Mouse (Mus musculus): ENCODE results near the gene Tfcp2. TPM values are rescaled to one million over a fixed set of nuclear protein-coding genes. Genes with fewer than 3 reads are reported as not detected.

The Tfcp2 gene
- polyA plus RNA-seq, 2 experiments = 23.2 to 30.5 TPM

DNA sequence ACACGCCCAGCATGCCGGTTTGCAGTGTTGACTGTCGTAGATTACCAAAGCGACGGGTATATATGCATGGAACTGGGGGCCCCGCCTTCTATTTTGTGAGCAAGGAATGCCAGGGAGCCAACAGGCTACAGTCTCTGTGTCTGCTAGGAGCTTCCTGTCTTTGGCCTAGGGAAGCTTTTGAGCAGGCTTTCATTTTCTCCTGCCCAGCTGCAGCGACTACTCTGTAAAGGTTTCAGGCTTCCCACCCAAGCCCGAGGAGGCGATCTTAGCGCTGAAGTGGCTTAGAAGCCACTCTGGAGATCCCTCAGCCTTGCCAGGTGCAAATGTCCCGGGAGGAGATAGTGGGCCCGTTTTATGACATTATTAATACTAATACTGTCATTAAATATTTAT, 47.1 kb upstream of the Tfcp2 start:
- Histone ChIP-seq H3K27ac (replicated peaks; ENCODE audit: low read depth, low read length) (no peak overlapping the region), H3K27me3 (ENCODE audit: control insufficient read depth, insufficient read depth, low read length) (peaks cover 33% of the 10 kb centered on the region)
- ATAC-seq (ENCODE audit: low FRiP score, low read depth) = no peak

DNA sequence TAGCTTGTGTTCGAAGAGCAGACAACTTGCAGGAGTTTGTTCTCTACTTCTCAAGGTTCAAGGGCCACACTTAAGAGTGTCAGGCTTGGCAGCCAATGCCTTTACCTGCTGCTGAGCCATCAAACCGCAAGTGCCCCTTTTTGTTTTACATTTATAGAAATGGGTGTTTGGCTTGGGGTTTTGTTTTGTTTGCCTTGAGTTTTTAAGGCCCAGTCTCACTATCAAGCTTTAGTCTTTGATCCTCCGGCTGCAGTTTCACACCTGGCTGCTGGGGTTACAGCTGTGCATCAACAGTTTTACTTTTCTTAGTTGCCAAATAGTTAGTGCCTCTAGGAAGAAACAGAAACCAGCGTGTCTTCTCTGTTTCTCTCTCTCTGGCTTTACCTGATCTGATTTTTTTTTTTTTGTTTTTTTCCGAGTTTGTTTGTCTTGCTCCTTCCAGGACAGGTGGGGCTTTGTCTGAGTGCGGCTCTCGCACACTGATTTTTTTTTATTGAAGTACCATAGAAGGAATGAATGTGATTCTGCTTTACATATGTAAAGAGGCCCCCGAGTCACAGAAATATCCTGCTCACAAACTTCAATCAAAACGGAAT, 46.6 kb upstream of the Tfcp2 start:
- 19% methylated on average over 9 of the region's 9 CpGs for WGBS
- Histone ChIP-seq H3K4me3 (replicated peaks; ENCODE audit: low read length) (peak overlapping the region; percentile 75), H3K36me3 (ENCODE audit: control insufficient read depth, insufficient read depth, low read length) (no peaks in the 10 kb centered on the region), H3K4me1 (ENCODE audit: control insufficient read depth, insufficient read depth, low read length) (peaks cover 8% of the 10 kb centered on the region; the same call in 1 of the 2 replicates), H3K4me2 (replicated peaks; ENCODE audit: low read depth, low read length, severe bottlenecking) (peak overlapping the region; percentile 97), H3K9me3 (ENCODE audit: control insufficient read depth, low read length) (no peaks in the 10 kb centered on the region), H3K27me3 (ENCODE audit: control insufficient read depth, insufficient read depth, low read length) (peaks cover 29% of the 10 kb centered on the region; the same call in 1 of the 2 replicates), H3K27ac (replicated peaks; ENCODE audit: low read depth, low read length) (no peak overlapping the region), H3K9ac (ENCODE audit: low read depth, low read length, severe bottlenecking) (no peak overlapping the region; the same call in 1 of the 2 replicates)
- no peak for TF ChIP-seq POLR2A (IDR thresholded peaks at IDR 0.05; ENCODE audit: borderline replicate concordance, extremely low read depth, insufficient read depth, insufficient read length)
- no peak for ATAC-seq (ENCODE audit: low FRiP score, low read depth)
- no peak for DNase-seq (ENCODE audit: low spot score)

More for the DNA sequence above, 47.1 kb upstream of the Tfcp2 start:
- Histone ChIP-seq H3K36me3 (ENCODE audit: control insufficient read depth, insufficient read depth, low read length) (no peaks in the 10 kb centered on the region), H3K9ac (ENCODE audit: low read depth, low read length, severe bottlenecking) (peak overlapping the region; percentile 90), H3K4me1 (ENCODE audit: control insufficient read depth, insufficient read depth, low read length) (peaks cover 8% of the 10 kb centered on the region; the same call in 1 of the 2 replicates), H3K9me3 (ENCODE audit: control insufficient read depth, low read length) (no peaks in the 10 kb centered on the region), H3K4me2 (replicated peaks; ENCODE audit: low read depth, low read length, severe bottlenecking) (peak overlapping the region; percentile 97), H3K4me3 (replicated peaks; ENCODE audit: low read length) (peak overlapping the region; percentile 75)
- no peak for TF ChIP-seq POLR2A (IDR thresholded peaks at IDR 0.05; ENCODE audit: borderline replicate concordance, extremely low read depth, insufficient read depth, insufficient read length)
- 2% methylated on average over 12 of the region's 12 CpGs for WGBS
- peak; percentile 40 for DNase-seq (ENCODE audit: low spot score)

DNA sequence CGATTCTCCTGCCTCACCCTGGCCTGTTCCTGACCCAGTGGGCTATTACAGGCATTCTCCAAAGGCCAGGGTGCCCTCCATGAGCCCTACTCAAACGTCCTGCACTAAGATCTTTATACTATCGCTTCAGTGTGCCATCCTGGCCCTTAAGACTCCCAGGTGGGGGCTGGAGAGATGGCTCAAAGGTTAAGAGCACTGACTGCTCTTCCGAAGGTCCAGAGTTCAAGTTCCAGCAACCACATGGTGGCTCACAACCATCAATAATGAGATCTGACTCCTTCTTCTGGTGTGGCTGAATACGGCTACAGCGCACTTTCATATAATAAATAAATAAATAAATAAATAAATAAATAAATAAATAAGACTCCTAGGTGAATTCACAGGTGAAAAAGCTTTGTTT, 41.0 kb upstream of the Tfcp2 start:
- Histone ChIP-seq H3K4me2 (replicated peaks; ENCODE audit: low read depth, low read length, severe bottlenecking) (no peak overlapping the region), H3K27ac (replicated peaks; ENCODE audit: low read depth, low read length) (no peak overlapping the region), H3K4me3 (replicated peaks; ENCODE audit: low read length) (no peak overlapping the region), H3K4me1 (ENCODE audit: control insufficient read depth, insufficient read depth, low read length) (no peaks in the 10 kb centered on the region), H3K36me3 (ENCODE audit: control insufficient read depth, insufficient read depth, low read length) (0 out of 2 replicates have a peak, but pooled peaks cover 3% of the 10 kb centered on the region), H3K9me3 (ENCODE audit: control insufficient read depth, low read length) (no peaks in the 10 kb centered on the region), H3K9ac (ENCODE audit: low read depth, low read length, severe bottlenecking) (no peak overlapping the region), H3K27me3 (ENCODE audit: control insufficient read depth, insufficient read depth, low read length) (no peaks in the 10 kb centered on the region)
- DNase-seq (ENCODE audit: low spot score) (no peak), ATAC-seq (ENCODE audit: low FRiP score, low read depth) (no peak)
- no peak for TF ChIP-seq POLR2A (IDR thresholded peaks at IDR 0.05; ENCODE audit: borderline replicate concordance, extremely low read depth, insufficient read depth, insufficient read length)
- 85% methylated on average over 6 of the region's 6 CpGs for WGBS

DNA sequence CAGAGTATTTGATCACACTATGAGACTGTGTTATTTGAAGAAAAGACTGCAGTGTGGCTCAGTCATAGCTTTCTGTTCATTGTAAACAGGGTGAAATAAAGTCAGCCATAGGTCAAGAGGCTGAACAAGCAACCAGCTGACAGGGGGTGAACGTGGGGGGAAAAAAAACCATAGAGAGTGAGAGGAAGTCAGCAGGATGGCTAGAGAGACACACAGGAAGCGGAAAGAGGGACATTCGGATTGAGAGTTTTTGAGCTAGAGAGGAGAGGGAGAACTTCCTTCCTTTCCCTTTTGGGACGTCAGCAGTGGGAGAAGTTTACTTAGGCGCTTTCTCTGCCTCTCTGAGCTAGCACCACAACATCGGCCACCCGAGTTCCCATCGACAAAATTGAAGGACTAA, 38.6 kb upstream of the Tfcp2 start:
- no peaks in the 10 kb centered on the region for H3K27me3 ChIP-seq (ENCODE audit: control insufficient read depth, insufficient read depth, low read length)
- TF ChIP-seq POLR2A (IDR thresholded peaks at IDR 0.05; ENCODE audit: borderline replicate concordance, extremely low read depth, insufficient read depth, insufficient read length) = no peak
- H3K27ac ChIP-seq (replicated peaks; ENCODE audit: low read depth, low read length) = no peak overlapping the region
- DNase-seq (ENCODE audit: low spot score) (no peak), ATAC-seq (ENCODE audit: low FRiP score, low read depth) (no peak)
- no peak overlapping the region for H3K4me2 ChIP-seq (replicated peaks; ENCODE audit: low read depth, low read length, severe bottlenecking)
- WGBS = 73% methylated on average over 8 of the region's 8 CpGs
- H3K4me1 ChIP-seq (ENCODE audit: control insufficient read depth, insufficient read depth, low read length) = no peaks in the 10 kb centered on the region
- H3K9me3 ChIP-seq (ENCODE audit: control insufficient read depth, low read length) = no peaks in the 10 kb centered on the region
- H3K36me3 ChIP-seq (ENCODE audit: control insufficient read depth, insufficient read depth, low read length) = peaks cover 10% of the 10 kb centered on the region
- no peak overlapping the region for H3K4me3 ChIP-seq (replicated peaks; ENCODE audit: low read length)
- H3K9ac ChIP-seq (ENCODE audit: low read depth, low read length, severe bottlenecking) = no peak overlapping the region

DNA sequence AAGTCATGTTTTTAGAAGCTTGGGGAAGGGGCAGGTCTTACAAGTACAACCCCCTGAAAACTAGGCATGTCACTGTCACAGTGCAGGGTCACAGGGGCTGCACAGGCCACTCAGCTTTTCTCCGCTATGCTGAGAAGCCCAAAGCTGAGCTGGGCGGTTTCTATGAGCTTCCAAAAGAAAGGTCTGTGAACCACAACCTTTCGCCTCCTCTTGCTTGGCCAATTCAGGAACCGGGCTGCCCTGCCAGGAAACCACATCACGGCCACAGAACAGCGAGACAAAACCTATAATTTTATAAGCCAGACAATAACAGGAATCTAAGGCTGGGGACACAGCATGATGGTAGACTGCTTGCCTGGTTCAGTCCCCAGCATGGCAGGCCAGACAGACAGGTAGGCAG, 36.5 kb upstream of the Tfcp2 start:
- H3K4me1 ChIP-seq (ENCODE audit: control insufficient read depth, insufficient read depth, low read length) = no peaks in the 10 kb centered on the region
- no peak overlapping the region for H3K9ac ChIP-seq (ENCODE audit: low read depth, low read length, severe bottlenecking)
- ATAC-seq (ENCODE audit: low FRiP score, low read depth) (no peak), DNase-seq (ENCODE audit: low spot score) (no peak)
- no peak overlapping the region for H3K4me2 ChIP-seq (replicated peaks; ENCODE audit: low read depth, low read length, severe bottlenecking)
- TF ChIP-seq POLR2A (IDR thresholded peaks at IDR 0.05; ENCODE audit: borderline replicate concordance, extremely low read depth, insufficient read depth, insufficient read length) = no peak
- H3K27me3 ChIP-seq (ENCODE audit: control insufficient read depth, insufficient read depth, low read length) = no peaks in the 10 kb centered on the region
- H3K9me3 ChIP-seq (ENCODE audit: control insufficient read depth, low read length) = no peaks in the 10 kb centered on the region
- no peak overlapping the region for H3K4me3 ChIP-seq (replicated peaks; ENCODE audit: low read length)
- 90% methylated on average over 6 of the region's 6 CpGs for WGBS
- peaks cover 12% of the 10 kb centered on the region for H3K36me3 ChIP-seq (ENCODE audit: control insufficient read depth, insufficient read depth, low read length)
- H3K27ac ChIP-seq (replicated peaks; ENCODE audit: low read depth, low read length) = no peak overlapping the region
